Mouse (Mus musculus): ENCODE measurements around the gene Stoml1. TPM values are rescaled to one million over a fixed set of nuclear protein-coding genes. Genes with fewer than 3 reads are reported as not detected.

Stoml1 gene
- polyA plus RNA-seq, 1 experiment from 2014 or later, result 107 TPM

GRCm38 (mm10) chr9:58278313-58278712 is 25.3 kb downstream of the Stoml1 start:
- no peaks in the 10 kb centered on the region for H3K36me3 ChIP-seq

GRCm38 (mm10) chr9:58278821-58279723 is 26.1 kb downstream of the Stoml1 start:
- Histone ChIP-seq H3K9me3 (no peaks in the 10 kb centered on the region), H3K4me3 (no peak overlapping the region), H3K36me3 (no peaks in the 10 kb centered on the region), H3K9ac (no peak overlapping the region), H3K27me3 (no peaks in the 10 kb centered on the region), H3K4me2 (no peak overlapping the region), H3K4me1 (replicated peaks) (peaks cover 18% of the 10 kb centered on the region), H3K27ac (replicated peaks) (no peak overlapping the region)
- 47% methylated on average over 4 of the region's 4 CpGs for WGBS
- ATAC-seq (ENCODE audit: low read depth), result no peak

More at GRCm38 (mm10) chr9:58278313-58278712, 25.3 kb downstream of the Stoml1 start:
- H3K9me3 ChIP-seq, result no peaks in the 10 kb centered on the region
- no peak overlapping the region for H3K4me3 ChIP-seq
- H3K27ac ChIP-seq (replicated peaks), result no peak overlapping the region
- H3K9ac ChIP-seq, result no peak overlapping the region
- H3K4me2 ChIP-seq, result no peak overlapping the region
- WGBS, result 89% methylated on average over 4 of the region's 4 CpGs
- ATAC-seq (ENCODE audit: low read depth), result no peak
- H3K27me3 ChIP-seq, result no peaks in the 10 kb centered on the region
- peaks cover 18% of the 10 kb centered on the region for H3K4me1 ChIP-seq (replicated peaks)

GRCm38 (mm10) chr9:58279780-58280179 is 26.8 kb downstream of the Stoml1 start:
- H3K4me2 ChIP-seq, result no peak overlapping the region
- H3K27ac ChIP-seq (replicated peaks), result no peak overlapping the region
- H3K9me3 ChIP-seq, result no peaks in the 10 kb centered on the region
- H3K9ac ChIP-seq, result no peak overlapping the region
- H3K4me3 ChIP-seq, result no peak overlapping the region
- no peaks in the 10 kb centered on the region for H3K36me3 ChIP-seq
- 65% methylated on average over 5 of the region's 5 CpGs for WGBS
- no peak for ATAC-seq (ENCODE audit: low read depth)
- peaks cover 11% of the 10 kb centered on the region for H3K4me1 ChIP-seq (replicated peaks)
- H3K27me3 ChIP-seq, result no peaks in the 10 kb centered on the region

GRCm38 (mm10) chr9:58280259-58281109 is 27.5 kb downstream of the Stoml1 start:
- no peaks in the 10 kb centered on the region for H3K27me3 ChIP-seq
- H3K9me3 ChIP-seq, result no peaks in the 10 kb centered on the region
- H3K27ac ChIP-seq (replicated peaks), result no peak overlapping the region
- no peaks in the 10 kb centered on the region for H3K36me3 ChIP-seq
- ATAC-seq (ENCODE audit: low read depth), result peak; percentile 63
- H3K4me1 ChIP-seq (replicated peaks), result peaks cover 4% of the 10 kb centered on the region
- H3K9ac ChIP-seq, result no peak overlapping the region
- H3K4me3 ChIP-seq, result no peak overlapping the region
- WGBS, result 36% methylated on average over 9 of the region's 9 CpGs
- no peak overlapping the region for H3K4me2 ChIP-seq

- no peaks in the 10 kb centered on the region for H3K36me3 ChIP-seq
- H3K4me1 ChIP-seq (replicated peaks), result no peaks in the 10 kb centered on the region; the same call in 1 of the 2 replicates
- 48% methylated on average over 3 of the region's 3 CpGs for WGBS
- H3K9me3 ChIP-seq, result no peaks in the 10 kb centered on the region
- H3K27ac ChIP-seq (replicated peaks), result no peak overlapping the region
- no peaks in the 10 kb centered on the region for H3K27me3 ChIP-seq
- ATAC-seq (ENCODE audit: low read depth), result no peak
- no peak overlapping the region for H3K9ac ChIP-seq
- H3K4me3 ChIP-seq, result no peak overlapping the region
- no peak overlapping the region for H3K4me2 ChIP-seq
Measured at GRCm38 (mm10) chr9:58281597-58281996, 28.6 kb downstream of the Stoml1 start.

- Histone ChIP-seq H3K27ac (replicated peaks) (no peak overlapping the region), H3K4me3 (no peak overlapping the region), H3K27me3 (no peaks in the 10 kb centered on the region), H3K4me1 (replicated peaks) (no peaks in the 10 kb centered on the region; the same call in 1 of the 2 replicates), H3K36me3 (no peaks in the 10 kb centered on the region), H3K4me2 (no peak overlapping the region), H3K9ac (no peak overlapping the region), H3K9me3 (no peaks in the 10 kb centered on the region)
- no peak for ATAC-seq (ENCODE audit: low read depth)
- 86% methylated on average over 7 of the region's 7 CpGs for WGBS
Measured at GRCm38 (mm10) chr9:58283431-58283830, 30.5 kb downstream of the Stoml1 start.

- no peak overlapping the region for H3K27ac ChIP-seq (replicated peaks)
- no peak overlapping the region for H3K9ac ChIP-seq
- no peaks in the 10 kb centered on the region for H3K4me1 ChIP-seq (replicated peaks)
- ATAC-seq (ENCODE audit: low read depth), result no peak
- no peak overlapping the region for H3K4me3 ChIP-seq
- H3K36me3 ChIP-seq, result no peaks in the 10 kb centered on the region
- H3K4me2 ChIP-seq, result no peak overlapping the region
- H3K9me3 ChIP-seq, result no peaks in the 10 kb centered on the region
- no peaks in the 10 kb centered on the region for H3K27me3 ChIP-seq
- WGBS, result 83% methylated on average over 1 of the region's 1 CpGs
Measured at GRCm38 (mm10) chr9:58289090-58289489, 36.1 kb downstream of the Stoml1 start.

- H3K9me3 ChIP-seq, result no peaks in the 10 kb centered on the region
- no peaks in the 10 kb centered on the region for H3K27me3 ChIP-seq
- H3K4me3 ChIP-seq, result no peak overlapping the region
- no peak overlapping the region for H3K27ac ChIP-seq (replicated peaks)
- H3K4me1 ChIP-seq (replicated peaks), result no peaks in the 10 kb centered on the region
- no peak overlapping the region for H3K9ac ChIP-seq
- no peak for ATAC-seq (ENCODE audit: low read depth)
- WGBS, result 71% methylated on average over 2 of the region's 2 CpGs
- no peak overlapping the region for H3K4me2 ChIP-seq
- no peaks in the 10 kb centered on the region for H3K36me3 ChIP-seq
Measured at GRCm38 (mm10) chr9:58289901-58290300, 36.9 kb downstream of the Stoml1 start.

- H3K27ac ChIP-seq (replicated peaks), result no peak overlapping the region
- no peaks in the 10 kb centered on the region for H3K9me3 ChIP-seq
- H3K27me3 ChIP-seq, result no peaks in the 10 kb centered on the region
- H3K4me2 ChIP-seq, result no peak overlapping the region
- H3K9ac ChIP-seq, result no peak overlapping the region
- no peaks in the 10 kb centered on the region for H3K36me3 ChIP-seq
- ATAC-seq (ENCODE audit: low read depth), result no peak
- H3K4me3 ChIP-seq, result no peak overlapping the region
- peaks cover 5% of the 10 kb centered on the region; the same call in 1 of the 2 replicates for H3K4me1 ChIP-seq (replicated peaks)
- WGBS, result 55% methylated on average over 7 of the region's 7 CpGs
Measured at GRCm38 (mm10) chr9:58294527-58294926, 41.6 kb downstream of the Stoml1 start.

- no peaks in the 10 kb centered on the region for H3K27me3 ChIP-seq
- WGBS, result 93% methylated on average over 3 of the region's 3 CpGs
Measured at GRCm38 (mm10) chr9:58295345-58295744, 42.4 kb downstream of the Stoml1 start.

GRCm38 (mm10) chr9:58295766-58296361 is 42.9 kb downstream of the Stoml1 start:
- no peaks in the 10 kb centered on the region for H3K9me3 ChIP-seq
- H3K4me2 ChIP-seq, result no peak overlapping the region
- H3K4me1 ChIP-seq (replicated peaks), result peaks cover 5% of the 10 kb centered on the region; the same call in 1 of the 2 replicates
- 0 out of 2 replicates have a peak overlapping the region, but pooled peaks have one; percentile 49 for H3K27ac ChIP-seq (replicated peaks)
- H3K27me3 ChIP-seq, result no peaks in the 10 kb centered on the region
- no peak overlapping the region for H3K9ac ChIP-seq
- no peaks in the 10 kb centered on the region for H3K36me3 ChIP-seq
- WGBS, result 35% methylated on average over 9 of the region's 9 CpGs
- no peak for ATAC-seq (ENCODE audit: low read depth)
- no peak overlapping the region for H3K4me3 ChIP-seq

More at GRCm38 (mm10) chr9:58295345-58295744, 42.4 kb downstream of the Stoml1 start:
- H3K9ac ChIP-seq, result no peak overlapping the region
- peaks cover 5% of the 10 kb centered on the region; the same call in 1 of the 2 replicates for H3K4me1 ChIP-seq (replicated peaks)
- no peak overlapping the region for H3K4me2 ChIP-seq
- ATAC-seq (ENCODE audit: low read depth), result no peak
- no peak overlapping the region for H3K4me3 ChIP-seq
- no peaks in the 10 kb centered on the region for H3K36me3 ChIP-seq
- H3K9me3 ChIP-seq, result no peaks in the 10 kb centered on the region
- no peak overlapping the region for H3K27ac ChIP-seq (replicated peaks)
